Mouse (Mus musculus): ENCODE results near the gene Ecd. TPM values are rescaled to one million over a fixed set of nuclear protein-coding genes. Genes with fewer than 3 reads are reported as not detected.

The Ecd gene
- polyA plus RNA-seq, 1 experiment from 2014 or later = 59.2 TPM

DNA sequence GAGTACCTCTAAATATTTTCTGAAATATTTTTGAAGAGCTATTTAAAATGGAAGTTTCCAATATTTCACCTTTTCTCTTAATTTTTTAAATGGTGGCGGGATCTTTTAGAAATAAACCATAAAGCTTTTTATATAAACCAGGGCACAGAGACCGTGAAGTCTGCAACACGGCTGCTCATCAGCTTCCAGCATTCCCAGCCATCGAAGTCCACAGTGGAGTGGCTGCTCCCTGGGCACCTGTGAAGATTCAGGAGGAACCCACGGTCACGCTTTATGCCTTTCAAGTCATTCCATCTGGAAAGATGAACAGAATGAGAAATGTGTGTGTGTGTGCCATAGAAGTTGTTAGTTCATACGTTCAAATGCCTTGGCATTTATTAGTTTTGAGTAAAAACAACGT lies 53.0 kb downstream of the Ecd start:
- Histone ChIP-seq H3K4me1 (ENCODE audit: control insufficient read depth, insufficient read depth, low read length) (no peaks in the 10 kb centered on the region), H3K4me3 (ENCODE audit: low read depth, low read length) (peak overlapping the region; percentile 47), H3K9me3 (ENCODE audit: control insufficient read depth, low read length) (no peaks in the 10 kb centered on the region), H3K4me2 (ENCODE audit: low read depth, low read length) (peak overlapping the region; percentile 43; the same call in 1 of the 2 replicates), H3K9ac (replicated peaks; ENCODE audit: low read depth, low read length) (no peak overlapping the region), H3K27ac (ENCODE audit: low read depth, low read length) (no peak overlapping the region), H3K36me3 (ENCODE audit: control insufficient read depth, insufficient read depth, low read length) (no peaks in the 10 kb centered on the region), H3K27me3 (ENCODE audit: control insufficient read depth, insufficient read depth, low read length) (no peaks in the 10 kb centered on the region)
- ATAC-seq (ENCODE audit: low read depth) = peak; percentile 29; the same call in 1 of the 2 replicates
- 46% methylated on average over 8 of the region's 8 CpGs for WGBS

DNA sequence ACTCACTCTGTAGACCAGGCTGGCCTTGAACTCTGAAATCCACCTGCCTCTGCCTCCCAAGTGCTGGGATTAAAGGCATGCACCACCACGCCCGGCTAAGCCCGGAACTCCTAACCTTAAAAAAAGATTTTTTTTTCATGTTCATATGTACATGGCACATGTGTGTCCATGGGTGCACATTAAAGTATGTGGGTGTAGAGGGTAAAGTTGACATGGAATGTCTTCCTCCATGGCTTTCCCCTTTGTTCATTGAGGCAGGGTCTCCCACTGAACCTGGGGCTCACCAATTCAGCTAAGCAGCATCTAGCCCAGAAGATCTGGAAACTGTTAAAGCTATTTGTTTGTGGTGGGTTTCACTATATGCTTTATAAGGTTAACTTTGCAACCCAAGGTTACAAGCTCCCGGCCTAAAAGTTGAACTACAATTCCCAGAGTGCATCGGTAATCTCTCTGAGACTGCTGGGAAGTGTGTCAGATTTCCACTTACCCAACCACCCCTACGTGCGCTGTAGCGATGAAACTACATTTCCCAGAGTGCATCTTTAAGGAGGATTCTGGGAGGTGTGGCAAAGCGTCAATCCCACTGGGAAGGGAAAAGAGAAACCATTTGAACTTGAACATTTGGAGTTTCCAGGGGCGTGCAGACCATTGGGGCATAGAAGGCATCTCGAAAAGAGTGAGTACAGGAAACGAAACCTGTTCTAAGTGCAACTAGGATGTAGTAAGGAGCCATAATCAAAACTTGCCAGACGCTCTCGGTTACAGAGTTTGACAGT lies 53.6 kb downstream of the Ecd start, which contains the start of gene Nudt13:
Gene Nudt13 (plus strand): TSS at position 581 of the 776 bp plus-strand sequence.
- 26% methylated on average over 14 of the region's 14 CpGs for WGBS
- H3K4me3 ChIP-seq (ENCODE audit: low read depth, low read length) = peak within 1 kb of the TSS; percentile 47
- H3K4me1 ChIP-seq (ENCODE audit: control insufficient read depth, insufficient read depth, low read length) = no peaks in the 10 kb centered on the region
- H3K9me3 ChIP-seq (ENCODE audit: control insufficient read depth, low read length) = no peaks in the 10 kb centered on the region
- H3K9ac ChIP-seq (replicated peaks; ENCODE audit: low read depth, low read length) = no peak within 1 kb of the TSS
- H3K4me2 ChIP-seq (ENCODE audit: low read depth, low read length) = peak within 1 kb of the TSS; percentile 43; the same call in 1 of the 2 replicates
- ATAC-seq (ENCODE audit: low read depth) = peak; percentile 97
- no peak within 1 kb of the TSS for H3K27ac ChIP-seq (ENCODE audit: low read depth, low read length)
- H3K27me3 ChIP-seq (ENCODE audit: control insufficient read depth, insufficient read depth, low read length) = no peaks in the 10 kb centered on the region
- no peaks in the 10 kb centered on the region for H3K36me3 ChIP-seq (ENCODE audit: control insufficient read depth, insufficient read depth, low read length)

DNA sequence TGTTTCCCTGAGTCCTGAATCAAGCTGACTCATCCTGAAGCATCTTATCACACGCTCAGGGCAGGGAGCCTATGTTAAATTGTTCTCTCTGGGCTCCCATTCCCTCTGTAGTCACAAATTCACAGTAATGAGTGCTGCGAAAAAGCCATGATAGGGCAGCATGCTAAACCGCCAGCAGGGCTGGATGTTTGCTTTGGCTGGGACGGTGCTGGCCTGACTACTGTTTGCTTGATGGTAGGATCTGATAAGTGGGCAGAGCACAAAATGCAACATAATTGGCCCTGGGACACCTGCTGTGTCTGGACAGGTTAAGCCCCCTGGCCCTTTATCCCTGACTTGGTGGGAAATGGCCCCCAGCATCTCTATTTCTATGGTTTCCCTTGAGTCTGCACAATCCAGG lies 56.5 kb downstream of the Ecd start:
- no peaks in the 10 kb centered on the region for H3K27me3 ChIP-seq (ENCODE audit: control insufficient read depth, insufficient read depth, low read length)
- 47% methylated on average over 4 of the region's 4 CpGs for WGBS
- H3K36me3 ChIP-seq (ENCODE audit: control insufficient read depth, insufficient read depth, low read length) = no peaks in the 10 kb centered on the region
- no peak overlapping the region for H3K4me2 ChIP-seq (ENCODE audit: low read depth, low read length)
- H3K9me3 ChIP-seq (ENCODE audit: control insufficient read depth, low read length) = no peaks in the 10 kb centered on the region
- H3K9ac ChIP-seq (replicated peaks; ENCODE audit: low read depth, low read length) = no peak overlapping the region
- no peak overlapping the region for H3K27ac ChIP-seq (ENCODE audit: low read depth, low read length)
- no peak overlapping the region for H3K4me3 ChIP-seq (ENCODE audit: low read depth, low read length)
- no peak for ATAC-seq (ENCODE audit: low read depth)
- H3K4me1 ChIP-seq (ENCODE audit: control insufficient read depth, insufficient read depth, low read length) = no peaks in the 10 kb centered on the region

Other genes starting within 250 kb of the Ecd start
- gene Saysd1, start 209.6 kb downstream of the Ecd start, polyA plus RNA-seq (2014; fragmentation: Nextera tagmentation; extraction: Ambion mirVana) = 15.5 and 16.0 TPM in 2 replicates
- gene Kcnk5, start 166.3 kb downstream of the Ecd start, polyA plus RNA-seq (2014; fragmentation: Nextera tagmentation; extraction: Ambion mirVana) = 0.32 and 1.5 TPM in 2 replicates
- gene Kcnk16, start 78.9 kb downstream of the Ecd start, polyA plus RNA-seq (2014; fragmentation: Nextera tagmentation; extraction: Ambion mirVana) = not detected in 2 replicates
- gene Nudt13, start 53.4 kb downstream of the Ecd start, polyA plus RNA-seq (2014; fragmentation: Nextera tagmentation; extraction: Ambion mirVana) = 9.8 and 10.5 TPM in 2 replicates
- 45.4 and 48.4 TPM in 2 replicates for gene Fam149b, start within 50 bp of the Ecd start, polyA plus RNA-seq (2014; fragmentation: Nextera tagmentation; extraction: Ambion mirVana)
- gene Dnajc9, start 40.8 kb upstream of the Ecd start, polyA plus RNA-seq (2014; fragmentation: Nextera tagmentation; extraction: Ambion mirVana) = 73.8 and 111 TPM in 2 replicates
- gene Mrps16, start 45.5 kb upstream of the Ecd start, polyA plus RNA-seq (2014; fragmentation: Nextera tagmentation; extraction: Ambion mirVana) = 65.2 and 71.2 TPM in 2 replicates
- 1.2 and 1.9 TPM in 2 replicates for gene Cfap70, start 104.1 kb upstream of the Ecd start, polyA plus RNA-seq (2014; fragmentation: Nextera tagmentation; extraction: Ambion mirVana)
- gene Anxa7, start 132.0 kb upstream of the Ecd start, polyA plus RNA-seq (2014; fragmentation: Nextera tagmentation; extraction: Ambion mirVana) = 14.5 and 18.4 TPM in 2 replicates
- 0.47 and 0.66 TPM in 2 replicates for gene Mss51, start 148.8 kb upstream of the Ecd start, polyA plus RNA-seq (2014; fragmentation: Nextera tagmentation; extraction: Ambion mirVana)
- 130 and 139 TPM in 2 replicates for gene Ppp3cb, start 198.5 kb upstream of the Ecd start, polyA plus RNA-seq (2014; fragmentation: Nextera tagmentation; extraction: Ambion mirVana)

All from neural tube, embryonic 14.5 days (tissue).